8 mouse cellular contexts compared by ENCODE assay signal in the genomic region with DNA sequence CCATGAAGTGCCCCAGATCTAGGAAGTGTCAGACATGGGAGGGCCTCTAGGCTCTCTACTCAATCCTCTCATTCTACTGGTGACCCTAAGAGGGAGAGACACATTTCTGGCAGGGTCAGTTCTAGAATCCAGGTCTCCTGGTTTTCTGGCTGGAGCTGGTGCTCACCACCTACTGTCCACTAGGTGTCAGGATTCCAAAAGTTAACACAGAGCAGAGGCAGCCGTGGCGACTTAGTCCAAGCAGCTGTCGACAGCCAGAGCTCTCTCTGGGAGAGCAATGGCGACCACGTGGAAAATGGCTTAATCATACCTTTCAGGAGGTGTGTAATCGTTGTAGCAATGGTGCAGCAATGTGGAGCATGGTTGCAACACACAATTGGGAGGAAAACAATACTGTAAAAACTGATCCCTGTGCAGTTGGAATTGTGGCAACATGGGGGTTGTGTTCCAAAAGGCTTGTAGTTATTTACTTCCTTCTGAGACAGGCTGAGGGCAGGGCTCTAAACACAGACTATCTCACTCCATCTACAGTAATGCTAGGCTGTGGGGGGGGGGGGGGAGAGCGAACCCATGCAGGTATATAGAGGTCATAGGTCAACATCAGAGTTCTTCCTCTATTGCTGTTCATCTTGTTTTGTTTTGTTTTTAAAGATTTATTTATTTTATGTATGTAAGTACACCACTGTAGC. TPM values are rescaled to one million over a fixed set of nuclear protein-coding genes. Genes with fewer than 3 reads are reported as not detected.
DNase-seq lines count a peak whose midpoint lies in the region; ATAC-seq lines count a peak whose summit lies in the region.

No protein-coding gene starts in this region.

- H3K27ac ChIP-seq in hindbrain, embryonic 15.5 days (replicated peaks) = no peak overlapping the region

- DNase-seq in adrenal gland, adult 8-10 months = peak; percentile 41
- peak; percentile 57 to 58 for DNase-seq in cerebellum, postnatal 36 days
- peak; percentile 59 to 73 for DNase-seq in frontal cortex, postnatal 36 days (ENCODE audit: low spot score in 2 of 2)
- peak; percentile 48 to 56 for DNase-seq in layer of hippocampus, postnatal 36 days
- peak; percentile 65 for DNase-seq in lung, postnatal 25 days (ENCODE audit: low spot score)
- peak; percentile 58 for DNase-seq in retina, adult 2 months (ENCODE audit: low read depth, low spot score)
- DNase-seq in Muller cell, postnatal 12 days (ENCODE audit: inconsistent ontology term) = no peak

- no peak overlapping the region for H3K4me3 ChIP-seq in hindbrain, embryonic 15.5 days

- peaks cover 13% of the 10 kb centered on the region; the same call in 1 of the 2 replicates for H3K4me1 ChIP-seq in hindbrain, embryonic 15.5 days (replicated peaks)

- peak overlapping the region; percentile 39 for H3K4me2 ChIP-seq in hindbrain, embryonic 15.5 days

- no peaks in the 10 kb centered on the region for H3K36me3 ChIP-seq in hindbrain, embryonic 15.5 days

- H3K9ac ChIP-seq in hindbrain, embryonic 15.5 days = no peak overlapping the region

- WGBS in hindbrain, embryonic 15.5 days = 10% methylated on average over 7 of the region's 7 CpGs

- no peaks in the 10 kb centered on the region for H3K9me3 ChIP-seq in hindbrain, embryonic 15.5 days

- peak; percentile 88 for ATAC-seq in hindbrain, embryonic 15.5 days (ENCODE audit: low FRiP score, low read depth)

- H3K27me3 ChIP-seq in hindbrain, embryonic 15.5 days = no peaks in the 10 kb centered on the region

RNA-seq across cellular contexts. Expression of gene Tekt1, which starts 19.5 kb away (rescaled TPM):
- 1 to 10 TPM in 1 of 4 experiments, under 1 TPM in 2, not detected in 1; 0.52 to 1.0 (median 0.55) TPM for total RNA-seq in adrenal gland, adult 8-10 months (2022)
- polyA plus RNA-seq in hindbrain, embryonic 15.5 days (2015; fragmentation: Nextera tagmentation; extraction: Ambion mirVana) = 6.5 and 8.4 TPM in 2 replicates
- 1 to 10 TPM; 2.2 to 3.1 TPM for total RNA-seq in layer of hippocampus, postnatal 36 days (2021)

RNA-seq across cellular contexts. Expression of gene Fbxo39, which starts 28.4 kb away (rescaled TPM):
- total RNA-seq in adrenal gland, adult 8-10 months (2022) = not detected
- not detected in 2 replicates for polyA plus RNA-seq in hindbrain, embryonic 15.5 days (2015; fragmentation: Nextera tagmentation; extraction: Ambion mirVana)
- total RNA-seq in layer of hippocampus, postnatal 36 days (2021) = not detected

RNA-seq across cellular contexts. Expression of gene Xaf1, which starts 41.3 kb away (rescaled TPM):
- total RNA-seq in adrenal gland, adult 8-10 months (2022) = 10 to 100 TPM; 20.7 to 26.4 (median 25.5) TPM
- 3.0 and 3.9 TPM in 2 replicates for polyA plus RNA-seq in hindbrain, embryonic 15.5 days (2015; fragmentation: Nextera tagmentation; extraction: Ambion mirVana)
- 1 to 10 TPM; 3.6 to 5.8 TPM for total RNA-seq in layer of hippocampus, postnatal 36 days (2021)
